Comparison of ENCODE assay signal across 21 mouse cellular contexts in the genomic region with DNA sequence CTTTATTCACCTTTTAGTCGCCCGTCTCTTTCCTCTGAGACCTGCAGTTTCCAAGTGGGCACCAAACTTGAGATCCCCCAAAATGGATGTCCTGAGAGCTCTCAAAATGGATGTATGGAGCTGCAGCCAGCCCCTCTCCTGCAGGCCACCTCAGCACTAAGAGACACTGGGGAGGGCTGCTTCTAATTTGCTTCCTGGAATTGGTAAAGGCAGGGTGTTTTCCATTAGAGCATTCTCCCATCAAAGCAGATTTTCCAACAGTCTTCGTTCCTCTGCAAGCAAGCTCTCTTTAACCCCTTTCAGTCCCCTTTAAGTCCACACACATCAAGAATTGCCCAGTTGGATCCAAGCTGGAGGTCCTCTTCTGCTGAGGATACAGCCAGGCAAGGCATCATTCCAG. TPM values are rescaled to one million over a fixed set of nuclear protein-coding genes. Genes with fewer than 3 reads are reported as not detected.
DNase-seq lines count a peak whose midpoint lies in the region; ATAC-seq and TF ChIP-seq lines count a peak whose summit lies in the region.
"Had no signal": no experiment of that assay in that cellular context is flagged by ENCODE, and none has a peak within 500 bp of the region (broad histone marks: within the 10 kb centered on the region; RNA-seq: fewer than 3 reads in every experiment).

No protein-coding gene starts in this region.

- no peak overlapping the region for H3K4me3 ChIP-seq in forebrain, embryonic 11.5 days (ENCODE audit: low read depth, low read length)
- H3K4me3 ChIP-seq in forebrain, embryonic 16.5 days (replicated peaks; ENCODE audit: low read length), result no peak overlapping the region
- H3K4me3 ChIP-seq in embryonic facial prominence, embryonic 14.5 days (ENCODE audit: low read depth, low read length), result no peak overlapping the region
- no peak overlapping the region for H3K4me3 ChIP-seq in intestine, postnatal 0 days (ENCODE audit: low read depth, low read length)
- H3K4me3 ChIP-seq: heart, embryonic 13.5 days; hindbrain, embryonic 15.5 days had no signal

- H3K4me1 ChIP-seq in forebrain, embryonic 11.5 days (replicated peaks; ENCODE audit: control insufficient read depth, insufficient read depth, low read length), result no peaks in the 10 kb centered on the region; the same call in 1 of the 2 replicates
- peaks cover 2% of the 10 kb centered on the region for H3K4me1 ChIP-seq in forebrain, embryonic 16.5 days (replicated peaks; ENCODE audit: control insufficient read depth, insufficient read depth, low read length)
- peaks cover 43% of the 10 kb centered on the region for H3K4me1 ChIP-seq in embryonic facial prominence, embryonic 14.5 days (ENCODE audit: control insufficient read depth, insufficient read depth, low read length)
- H3K4me1 ChIP-seq in intestine, postnatal 0 days (replicated peaks; ENCODE audit: control insufficient read depth, insufficient read depth, low read length), result no peaks in the 10 kb centered on the region

- no peak for TF ChIP-seq CTCF in intestine, postnatal 0 days (IDR thresholded peaks at IDR 0.05; ENCODE audit: low read depth)

- no peak for ATAC-seq in forebrain, embryonic 11.5 days (replicated peaks; ENCODE audit: low FRiP score)
- ATAC-seq in forebrain, embryonic 16.5 days, result no peak
- ATAC-seq in embryonic facial prominence, embryonic 14.5 days (ENCODE audit: low read depth), result no peak
- no peak for ATAC-seq in intestine, postnatal 0 days
- ATAC-seq: activated CD4-positive, CD25-positive, alpha-beta regulatory T cell, adult 4 months; forebrain, postnatal 0 days; Patski had no signal

- H3K9ac ChIP-seq in forebrain, embryonic 11.5 days (ENCODE audit: low read length), result no peak overlapping the region
- no peak overlapping the region for H3K9ac ChIP-seq in forebrain, embryonic 16.5 days (replicated peaks; ENCODE audit: low read depth, low read length)
- H3K9ac ChIP-seq in embryonic facial prominence, embryonic 14.5 days (ENCODE audit: low read depth, low read length), result no peak overlapping the region
- no peak overlapping the region for H3K9ac ChIP-seq in intestine, postnatal 0 days (ENCODE audit: low read depth, low read length)
- H3K9ac ChIP-seq: forebrain, postnatal 0 days; heart, embryonic 13.5 days; hindbrain, embryonic 15.5 days had no signal

- DNase-seq in forebrain, embryonic 11.5 days (ENCODE audit: low spot score), result peak; percentile 22
- DNase-seq in layer of hippocampus, adult 11-12 months (ENCODE audit: low spot score), result peak; percentile 0
- no peak for DNase-seq in layer of hippocampus, adult 18-20 months (ENCODE audit: low spot score in 2 of 2)
- DNase-seq in embryonic facial prominence, embryonic 14.5 days (ENCODE audit: low spot score), result peak; percentile 58
- no peak for DNase-seq in adrenal gland, postnatal 25 days
- DNase-seq: adrenal gland, adult 2 months; cerebellum, adult 18-20 months; cerebellum, adult 9-11 months; cerebellum, postnatal 36 days; forebrain, postnatal 0 days; heart, postnatal 36 days; kidney, adult 11 months; kidney, adult 9 months had no signal

- no peak overlapping the region for H3K4me2 ChIP-seq in forebrain, embryonic 11.5 days (ENCODE audit: low read depth, low read length, severe bottlenecking)
- no peak overlapping the region for H3K4me2 ChIP-seq in forebrain, embryonic 16.5 days (ENCODE audit: low read length)
- no peak overlapping the region for H3K4me2 ChIP-seq in embryonic facial prominence, embryonic 14.5 days (ENCODE audit: low read depth, low read length)
- H3K4me2 ChIP-seq in intestine, postnatal 0 days (replicated peaks; ENCODE audit: low read depth), result no peak overlapping the region
- H3K4me2 ChIP-seq: heart, embryonic 13.5 days; hindbrain, embryonic 15.5 days had no signal

- H3K9me3 ChIP-seq in forebrain, embryonic 11.5 days (ENCODE audit: control insufficient read depth, low read length), result no peaks in the 10 kb centered on the region
- H3K9me3 ChIP-seq in forebrain, embryonic 16.5 days (ENCODE audit: control insufficient read depth, low read length), result no peaks in the 10 kb centered on the region
- H3K9me3 ChIP-seq in embryonic facial prominence, embryonic 14.5 days (ENCODE audit: control insufficient read depth, low read length), result no peaks in the 10 kb centered on the region
- H3K9me3 ChIP-seq in intestine, postnatal 0 days (ENCODE audit: control insufficient read depth), result no peaks in the 10 kb centered on the region
- H3K9me3 ChIP-seq: heart, embryonic 13.5 days; hindbrain, embryonic 15.5 days had no signal

- no peaks in the 10 kb centered on the region for H3K27me3 ChIP-seq in forebrain, embryonic 11.5 days (ENCODE audit: control insufficient read depth, insufficient read depth, low read length)
- no peaks in the 10 kb centered on the region for H3K27me3 ChIP-seq in forebrain, embryonic 16.5 days (replicated peaks; ENCODE audit: control insufficient read depth, insufficient read depth, low read length)
- H3K27me3 ChIP-seq in embryonic facial prominence, embryonic 14.5 days (replicated peaks; ENCODE audit: control insufficient read depth, insufficient read depth, low read length), result no peaks in the 10 kb centered on the region
- no peaks in the 10 kb centered on the region for H3K27me3 ChIP-seq in intestine, postnatal 0 days (replicated peaks; ENCODE audit: control insufficient read depth, insufficient read depth, low read length)
- H3K27me3 ChIP-seq: hindbrain, embryonic 15.5 days; Patski had no signal

- no peaks in the 10 kb centered on the region for H3K36me3 ChIP-seq in forebrain, embryonic 11.5 days (ENCODE audit: control insufficient read depth, insufficient read depth, low read length)
- H3K36me3 ChIP-seq in forebrain, embryonic 16.5 days (ENCODE audit: control insufficient read depth, insufficient read depth), result no peaks in the 10 kb centered on the region
- H3K36me3 ChIP-seq in embryonic facial prominence, embryonic 14.5 days (ENCODE audit: control insufficient read depth, insufficient read depth, low read length), result no peaks in the 10 kb centered on the region
- no peaks in the 10 kb centered on the region for H3K36me3 ChIP-seq in intestine, postnatal 0 days (ENCODE audit: control insufficient read depth, insufficient read depth)
- H3K36me3 ChIP-seq: heart, embryonic 13.5 days; hindbrain, embryonic 15.5 days had no signal

- H3K27ac ChIP-seq in forebrain, embryonic 11.5 days (ENCODE audit: low read depth, low read length), result no peak overlapping the region
- no peak overlapping the region for H3K27ac ChIP-seq in forebrain, embryonic 16.5 days (ENCODE audit: low read length)
- H3K27ac ChIP-seq in embryonic facial prominence, embryonic 14.5 days (replicated peaks; ENCODE audit: low read depth, low read length), result peak overlapping the region; percentile 71; the same call in 1 of the 2 replicates
- H3K27ac ChIP-seq in intestine, postnatal 0 days (ENCODE audit: low read depth, low read length), result no peak overlapping the region
- H3K27ac ChIP-seq: heart, embryonic 13.5 days; hindbrain, embryonic 15.5 days had no signal

- WGBS in forebrain, embryonic 11.5 days, result 86% methylated on average over 3 of the region's 3 CpGs
- 90% methylated on average over 3 of the region's 3 CpGs for WGBS in forebrain, embryonic 16.5 days
- WGBS in embryonic facial prominence, embryonic 14.5 days, result 69% methylated on average over 3 of the region's 3 CpGs
- WGBS in intestine, postnatal 0 days, result 91% methylated on average over 3 of the region's 3 CpGs

RNA-seq across cellular contexts. Expression of gene C1qtnf2, which starts 5.3 kb away (rescaled TPM):
- polyA plus RNA-seq in forebrain, embryonic 11.5 days (2014; fragmentation: Nextera tagmentation; extraction: Ambion mirVana), result 1.1 and 1.6 TPM in 2 replicates
- polyA plus RNA-seq in forebrain, embryonic 16.5 days (2015; fragmentation: Nextera tagmentation; extraction: Ambion mirVana), result 5.9 and 6.5 TPM in 2 replicates
- total RNA-seq in layer of hippocampus, adult 18-20 months (2021), result 1 to 10 TPM in 1 of 2 experiments, under 1 TPM in 1; 0.74 to 2.0 TPM
- 32.3 and 32.7 TPM in 2 replicates for polyA plus RNA-seq in embryonic facial prominence, embryonic 14.5 days (2014; fragmentation: Nextera tagmentation; extraction: Ambion mirVana)
- 4.2 and 6.7 TPM in 2 replicates for total RNA-seq in adrenal gland, postnatal 25 days (2021)
- 9.4 and 11.9 TPM in 2 replicates for polyA plus RNA-seq in intestine, postnatal 0 days (2015; fragmentation: Nextera tagmentation; extraction: Ambion mirVana)
- total RNA-seq: CH12.LX had no signal
- polyA plus RNA-seq: activated CD4-positive, CD25-positive, alpha-beta regulatory T cell, adult 4 months; Patski had no signal

RNA-seq across cellular contexts. Expression of gene Slu7, which starts 45.8 kb away (rescaled TPM):
- 50.1 and 60.8 TPM in 2 replicates for polyA plus RNA-seq in forebrain, embryonic 11.5 days (2014; fragmentation: Nextera tagmentation; extraction: Ambion mirVana)
- polyA plus RNA-seq in forebrain, embryonic 16.5 days (2015; fragmentation: Nextera tagmentation; extraction: Ambion mirVana), result 76.9 and 87.8 TPM in 2 replicates
- 10 to 100 TPM; 54.0 to 55.2 TPM for total RNA-seq in layer of hippocampus, adult 18-20 months (2021)
- polyA plus RNA-seq in embryonic facial prominence, embryonic 14.5 days (2014; fragmentation: Nextera tagmentation; extraction: Ambion mirVana), result 46.2 and 54.1 TPM in 2 replicates
- total RNA-seq in adrenal gland, postnatal 25 days (2021), result 41.8 and 48.1 TPM in 2 replicates
- polyA plus RNA-seq in intestine, postnatal 0 days (2015; fragmentation: Nextera tagmentation; extraction: Ambion mirVana), result 33.6 and 40.3 TPM in 2 replicates

RNA-seq across cellular contexts. Expression of gene Ccnjl, which starts 49.2 kb away (rescaled TPM):
- 30.7 and 32.3 TPM in 2 replicates for polyA plus RNA-seq in forebrain, embryonic 11.5 days (2014; fragmentation: Nextera tagmentation; extraction: Ambion mirVana)
- polyA plus RNA-seq in forebrain, embryonic 16.5 days (2015; fragmentation: Nextera tagmentation; extraction: Ambion mirVana), result 9.5 and 13.5 TPM in 2 replicates
- 1 to 10 TPM; 9.7 to 9.8 TPM for total RNA-seq in layer of hippocampus, adult 18-20 months (2021)
- 8.1 and 9.0 TPM in 2 replicates for polyA plus RNA-seq in embryonic facial prominence, embryonic 14.5 days (2014; fragmentation: Nextera tagmentation; extraction: Ambion mirVana)
- total RNA-seq in adrenal gland, postnatal 25 days (2021), result 3.2 and 3.9 TPM in 2 replicates
- polyA plus RNA-seq in intestine, postnatal 0 days (2015; fragmentation: Nextera tagmentation; extraction: Ambion mirVana), result 15.8 and 19.1 TPM in 2 replicates
- total RNA-seq: CH12.LX; gastrocnemius, adult 18-20 months had no signal

RNA-seq across cellular contexts. Expression of gene Pttg1, which starts 53.3 kb away (rescaled TPM):
- polyA plus RNA-seq in forebrain, embryonic 11.5 days (2014; fragmentation: Nextera tagmentation; extraction: Ambion mirVana), result 59.8 and 68.2 TPM in 2 replicates
- 27.0 and 32.7 TPM in 2 replicates for polyA plus RNA-seq in forebrain, embryonic 16.5 days (2015; fragmentation: Nextera tagmentation; extraction: Ambion mirVana)
- 10 to 100 TPM; 26.4 to 28.5 TPM for total RNA-seq in layer of hippocampus, adult 18-20 months (2021)
- polyA plus RNA-seq in embryonic facial prominence, embryonic 14.5 days (2014; fragmentation: Nextera tagmentation; extraction: Ambion mirVana), result 71.3 and 83.2 TPM in 2 replicates
- 39.1 and 47.9 TPM in 2 replicates for total RNA-seq in adrenal gland, postnatal 25 days (2021)
- 88.3 and 88.4 TPM in 2 replicates for polyA plus RNA-seq in intestine, postnatal 0 days (2015; fragmentation: Nextera tagmentation; extraction: Ambion mirVana)

Comparison
In these comparisons a context has a peak if more than half of its experiments do, and no peak if none do; other contexts are left out.
1. DNase-seq: peak in forebrain, embryonic 11.5 days (single experiment), layer of hippocampus, adult 11-12 months (single experiment) and embryonic facial prominence, embryonic 14.5 days (single experiment); none in layer of hippocampus, adult 18-20 months (0 of 2) and adrenal gland, postnatal 25 days (single experiment).